Mouse (Mus musculus) ES-Bruce4 (cell line): ENCODE measurements around the gene Smpdl3a. TPM values are rescaled to one million over a fixed set of nuclear protein-coding genes. Genes with fewer than 3 reads are reported as not detected.

Experiments
- H3K27ac ChIP-seq: 2 replicates; pipeline ENCODE4 v1.5.1; 2012; ENCODE audit warnings: low read length, inconsistent platforms; ENCODE audit not compliant: insufficient read depth
- H3K27me3 ChIP-seq: 2 replicates; pipeline ENCODE4 v1.6.1; 2012; ENCODE audit warnings: mild to moderate bottlenecking, low read length, inconsistent platforms; ENCODE audit not compliant: control insufficient read depth, poor library complexity, insufficient read depth, severe bottlenecking
- H3K36me3 ChIP-seq: 2 replicates; pipeline ENCODE4 v1.6.1; 2012; ENCODE audit warnings: inconsistent platforms, mild to moderate bottlenecking, low read length, moderate library complexity; ENCODE audit not compliant: control insufficient read depth, poor library complexity, insufficient read depth, severe bottlenecking
- H3K4me1 ChIP-seq: one replicate; pipeline ENCODE4 v1.8.1; 2011; ENCODE audit warnings: low read length; ENCODE audit not compliant: control insufficient read depth, insufficient read depth
- H3K4me3 ChIP-seq: 2 replicates; pipeline ENCODE4 v1.5.1; 2011; ENCODE audit warnings: low read depth, mild to moderate bottlenecking, low read length
- H3K9ac ChIP-seq: 2 replicates; pipeline ENCODE4 v1.6.1; 2012; ENCODE audit warnings: low read depth, mild to moderate bottlenecking, inconsistent platforms; ENCODE audit not compliant: poor library complexity, severe bottlenecking
- H3K9me3 ChIP-seq: replicated peaks from 2 replicates; pipeline ENCODE4 v1.6.1; 2012; ENCODE audit warnings: mild to moderate bottlenecking, low read length, inconsistent platforms; ENCODE audit not compliant: control insufficient read depth, poor library complexity, insufficient read depth, severe bottlenecking
- CTCF ChIP-seq: IDR thresholded peaks from one replicate; pipeline ENCODE4 v1.8.1; 2011; ENCODE audit warnings: low read depth, low read length
- EP300 ChIP-seq: IDR thresholded peaks from 2 replicates; pipeline ENCODE4 v1.6.1; 2011; ENCODE audit warnings: low read depth, low read length; ENCODE audit not compliant: insufficient read depth
- POLR2A ChIP-seq: IDR thresholded peaks from one replicate; pipeline ENCODE4 v1.8.1; 2011; ENCODE audit warnings: low read length; ENCODE audit not compliant: insufficient read depth
- polyA plus RNA-seq: library from polyadenylated mRNA; stranded (reverse); fragments of >200 nt; gene quantifications from 2 replicates; pipeline ENCODE4 v1.2.4, GENCODE M21; 2011; ENCODE audit warnings: low read depth; ENCODE audit not compliant: missing spikeins, insufficient read depth, insufficient read length

The Smpdl3a gene
- polyA plus RNA-seq, 1 experiment: 0.91 TPM

- no peaks in the 10 kb centered on the region for H3K36me3 ChIP-seq
- no peaks in the 10 kb centered on the region for H3K4me1 ChIP-seq
- H3K27ac ChIP-seq: no peak overlapping the region
- TF ChIP-seq CTCF: no peak
- H3K4me3 ChIP-seq: no peak overlapping the region
- no peaks in the 10 kb centered on the region for H3K27me3 ChIP-seq
- no peaks in the 10 kb centered on the region for H3K9me3 ChIP-seq
- H3K9ac ChIP-seq: no peak overlapping the region
Observed at GRCm38 (mm10) chr10:57760694-57761093, 33.4 kb upstream of the Smpdl3a start.

- no peaks in the 10 kb centered on the region for H3K9me3 ChIP-seq
- H3K27ac ChIP-seq: no peak overlapping the region
- no peaks in the 10 kb centered on the region for H3K4me1 ChIP-seq
- H3K36me3 ChIP-seq: no peaks in the 10 kb centered on the region
- H3K4me3 ChIP-seq: no peak overlapping the region
- H3K27me3 ChIP-seq: no peaks in the 10 kb centered on the region
- TF ChIP-seq CTCF: no peak
- TF ChIP-seq POLR2A: no peak
- TF ChIP-seq EP300: no peak
- H3K9ac ChIP-seq: no peak overlapping the region
Observed at GRCm38 (mm10) chr10:57763044-57763443, 31.1 kb upstream of the Smpdl3a start.

- H3K4me1 ChIP-seq: peaks cover 3% of the 10 kb centered on the region
- TF ChIP-seq CTCF (no peak), EP300 (no peak), POLR2A (no peak)
- no peaks in the 10 kb centered on the region for H3K9me3 ChIP-seq
- no peaks in the 10 kb centered on the region; the same call in 1 of the 2 replicates for H3K27me3 ChIP-seq
- no peaks in the 10 kb centered on the region for H3K36me3 ChIP-seq
- no peak overlapping the region for H3K4me3 ChIP-seq
- H3K27ac ChIP-seq: no peak overlapping the region
- H3K9ac ChIP-seq: no peak overlapping the region
Observed at GRCm38 (mm10) chr10:57783289-57784130, 10.6 kb upstream of the Smpdl3a start.

- Histone ChIP-seq H3K36me3 (no peaks in the 10 kb centered on the region), H3K27ac (no peak overlapping the region), H3K9ac (no peak overlapping the region), H3K4me3 (no peak overlapping the region), H3K9me3 (no peaks in the 10 kb centered on the region), H3K27me3 (no peaks in the 10 kb centered on the region; the same call in 1 of the 2 replicates), H3K4me1 (peaks cover 3% of the 10 kb centered on the region)
- TF ChIP-seq CTCF (no peak), EP300 (no peak)
Observed at GRCm38 (mm10) chr10:57784131-57784875, 9.8 kb upstream of the Smpdl3a start.

GRCm38 (mm10) chr10:57784876-57785150 is 9.3 kb upstream of the Smpdl3a start, which contains the start of gene Fabp7:
Gene Fabp7, plus strand, starts transcription at chr10:57784881.
- Histone ChIP-seq H3K9ac (no peak within 1 kb of the TSS), H3K27me3 (no peaks in the 10 kb centered on the region; the same call in 1 of the 2 replicates), H3K4me3 (no peak within 1 kb of the TSS), H3K36me3 (no peaks in the 10 kb centered on the region), H3K9me3 (no peaks in the 10 kb centered on the region), H3K4me1 (peaks cover 3% of the 10 kb centered on the region), H3K27ac (no peak within 1 kb of the TSS)
- TF ChIP-seq CTCF: no peak
- TF ChIP-seq POLR2A: no peak
- TF ChIP-seq EP300: no peak

- Histone ChIP-seq H3K4me3 (no peak overlapping the region), H3K9ac (no peak overlapping the region)
- TF ChIP-seq CTCF: no peak
- TF ChIP-seq EP300: no peak
- no peak for TF ChIP-seq POLR2A
Observed at GRCm38 (mm10) chr10:57785552-57785951, 8.6 kb upstream of the Smpdl3a start.

More at GRCm38 (mm10) chr10:57785552-57785951, 8.6 kb upstream of the Smpdl3a start:
- Histone ChIP-seq H3K4me1 (peaks cover 3% of the 10 kb centered on the region), H3K27me3 (no peaks in the 10 kb centered on the region), H3K9me3 (no peaks in the 10 kb centered on the region), H3K36me3 (no peaks in the 10 kb centered on the region), H3K27ac (no peak overlapping the region)
